Mouse (Mus musculus): ENCODE measurements around the gene Rad54l. TPM values are rescaled to one million over a fixed set of nuclear protein-coding genes. Genes with fewer than 3 reads are reported as not detected.

The Rad54l gene
- total and polyA plus RNA-seq, 3 experiments = 29.4 to 44.0 TPM; not detected in 1

DNA sequence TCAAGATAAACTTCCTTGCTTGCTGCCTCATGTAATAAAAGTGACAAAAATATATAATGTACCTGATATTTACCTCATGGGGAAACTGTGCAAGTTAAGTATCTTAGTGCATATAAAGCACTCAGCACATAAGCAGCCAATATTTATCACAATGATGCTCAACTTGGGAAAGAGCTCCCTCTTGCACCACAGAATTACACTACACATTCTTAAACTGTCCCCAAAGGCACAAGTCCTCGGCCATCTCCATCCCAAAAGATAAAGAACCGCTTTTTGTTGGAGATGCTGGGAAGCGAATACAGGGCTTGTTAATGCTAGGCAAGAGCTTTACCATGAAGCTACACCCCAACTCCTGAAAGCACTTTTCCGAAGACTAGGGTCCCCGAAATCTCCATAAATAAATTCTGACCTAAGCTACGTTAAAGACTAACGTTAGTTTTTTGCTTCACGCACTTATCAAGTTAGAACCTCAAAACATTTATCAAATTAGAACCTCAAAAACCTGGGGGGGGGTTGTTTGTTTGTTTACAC, 49.3 kb downstream of the Rad54l start (continued):
- TF ChIP-seq POLR2AphosphoS5 (IDR thresholded peaks at IDR 0.05; ENCODE audit: borderline replicate concordance, low read depth, low read length) (no peak), BHLHE40 (IDR thresholded peaks at IDR 0.05; ENCODE audit: borderline replicate concordance, low read depth, low read length) (no peak), E2F4 (IDR thresholded peaks at IDR 0.05; ENCODE audit: borderline replicate concordance, low read depth, low read length) (no peak), NELFE (IDR thresholded peaks at IDR 0.05; ENCODE audit: low read depth, low read length) (no peak), USF1 (IDR thresholded peaks at IDR 0.05; ENCODE audit: low read depth, low read length) (no peak), MEF2A (IDR thresholded peaks at IDR 0.05; ENCODE audit: extremely low read depth, insufficient replicate concordance, low read depth, low read length, poor library complexity, severe bottlenecking) (no peak), CHD1 (IDR thresholded peaks at IDR 0.05; ENCODE audit: low read depth, low read length) (0 out of 2 replicates have a peak, but pooled peaks have one; percentile 69)

DNA sequence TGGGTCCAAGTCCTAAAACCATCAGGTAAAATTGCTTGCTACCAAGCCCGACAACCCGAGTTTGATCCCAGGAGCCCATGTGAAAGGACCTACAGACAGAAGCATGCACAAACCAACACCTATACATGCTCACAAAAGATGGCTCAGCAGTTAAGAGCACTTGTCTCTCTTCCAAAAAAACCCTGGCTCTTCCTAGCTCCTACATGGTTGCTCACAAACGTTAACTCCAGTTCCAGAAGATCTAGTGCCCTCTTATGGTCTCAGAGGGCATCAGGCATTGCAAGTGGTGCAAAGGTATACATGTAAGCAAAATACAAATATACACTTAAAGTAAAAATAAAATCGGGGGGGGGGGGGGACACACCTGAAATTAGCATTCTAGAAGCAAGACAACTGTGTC, 50.3 kb downstream of the Rad54l start:
- H3K4me3 ChIP-seq (ENCODE audit: control insufficient read depth in 1 of 2, insufficient read depth in 1 of 2, low read depth in 2 of 2, low read length in 2 of 2) = peak overlapping the region; percentile 27 to 79; a peak in 3 of 4 replicates
- H3K36me3 ChIP-seq (ENCODE audit: control insufficient read depth in 1 of 2, insufficient read depth in 2 of 2, low read length in 2 of 2) = peaks cover 17 to 30% of the 10 kb centered on the region in 2 experiments
- H3K9ac ChIP-seq (ENCODE audit: control insufficient read depth, low read depth, low read length, poor library complexity, severe bottlenecking) = peak overlapping the region; percentile 21
- H3K79me2 ChIP-seq (ENCODE audit: control insufficient read depth, insufficient read depth, low read length, poor library complexity) = peaks cover 64% of the 10 kb centered on the region
- H3K9me3 ChIP-seq (replicated peaks; ENCODE audit: insufficient read depth, low read length) = no peaks in the 10 kb centered on the region
- no peak overlapping the region for H3K27ac ChIP-seq (ENCODE audit: control insufficient read depth, low read depth, low read length)
- no peak for TF ChIP-seq POLR2AphosphoS5 (IDR thresholded peaks at IDR 0.05; ENCODE audit: borderline replicate concordance, low read depth, low read length)
- no peak for TF ChIP-seq EP300 (IDR thresholded peaks at IDR 0.05; ENCODE audit: low read depth in 1 of 2, low read length in 2 of 2)
- TF ChIP-seq RAD21 (IDR thresholded peaks at IDR 0.05; ENCODE audit: low read depth, low read length) = peak; percentile 25
- TF ChIP-seq MAZ (IDR thresholded peaks at IDR 0.05; ENCODE audit: low read depth, low read length) = no peak
- TF ChIP-seq CTCF (IDR thresholded peaks at IDR 0.05 in 2 of 3, conservative IDR thresholded peaks at IDR 0.05 in 1 of 3; ENCODE audit: control insufficient read depth in 1 of 3, insufficient read depth in 1 of 3, low read depth in 2 of 3, low read length in 3 of 3, poor library complexity in 1 of 3, severe bottlenecking in 1 of 3) = peak; percentile 10 to 64 (median 38); a peak in 5 of 6 replicates
- TF ChIP-seq JUND (IDR thresholded peaks at IDR 0.05; ENCODE audit: low read depth, low read length) = no peak
- no peak for TF ChIP-seq MEF2A (IDR thresholded peaks at IDR 0.05; ENCODE audit: extremely low read depth, insufficient replicate concordance, low read depth, low read length, poor library complexity, severe bottlenecking)
- TF ChIP-seq ELF1 (IDR thresholded peaks at IDR 0.05; ENCODE audit: low read depth, low read length) = no peak
- no peak for TF ChIP-seq TBP (IDR thresholded peaks at IDR 0.05; ENCODE audit: low read depth, low read length)
- peak; percentile 42 for TF ChIP-seq SMC3 (IDR thresholded peaks at IDR 0.05; ENCODE audit: low read depth, low read length)
- no peak for TF ChIP-seq USF1 (IDR thresholded peaks at IDR 0.05; ENCODE audit: low read depth, low read length)
- TF ChIP-seq SIN3A (IDR thresholded peaks at IDR 0.05; ENCODE audit: low read length) = 0 out of 2 replicates have a peak, but pooled peaks have one; percentile 13
- no peak for TF ChIP-seq NRF1 (IDR thresholded peaks at IDR 0.05; ENCODE audit: insufficient read depth, low read depth, low read length, poor library complexity, severe bottlenecking)
- no peak for TF ChIP-seq UBTF (IDR thresholded peaks at IDR 0.05; ENCODE audit: borderline replicate concordance, insufficient read depth, low read depth, low read length)
- no peak for TF ChIP-seq KAT2A (conservative IDR thresholded peaks at IDR 0.05; ENCODE audit: low read depth, low read length)
- TF ChIP-seq USF2 (IDR thresholded peaks at IDR 0.05; ENCODE audit: borderline replicate concordance in 1 of 2, insufficient read depth in 1 of 2, low read depth in 1 of 2, low read length in 2 of 2) = no peak
- H3K27me3 ChIP-seq (ENCODE audit: control insufficient read depth in 1 of 2, insufficient read depth in 2 of 2, low read length in 2 of 2) = no peaks in the 10 kb centered on the region
- H3K4me1 ChIP-seq (ENCODE audit: control insufficient read depth in 1 of 2, insufficient read depth in 2 of 2, low read length in 2 of 2) = peaks cover 15 to 22% of the 10 kb centered on the region in 2 experiments
- peak; percentile 70 for DNase-seq (ENCODE audit: low read depth, low spot score)

All from MEL (cell line).